Mouse (Mus musculus) heart, embryonic 16.5 days (tissue): ENCODE measurements around the gene Dclk1. TPM values are rescaled to one million over a fixed set of nuclear protein-coding genes. Genes with fewer than 3 reads are reported as not detected.

ENCODE experiments used
- ATAC-seq: fragments of 200-750 bp; cut with Nextera tagmentation; replicated peaks from 2 replicates; pipeline ENCODE4 v1.8.0; 2017; ENCODE audit warnings: moderate number of reproducible peaks; ENCODE audit not compliant: insufficient read depth, low FRiP score; ENCODE audit errors: extremely low read depth
- H3K27ac ChIP-seq: fragments of 300-500 bp; sonication (generic); 2 replicates; pipeline ENCODE4 v1.5.1; 2014; ENCODE audit warnings: mild to moderate bottlenecking, low read length, control low read depth, moderate library complexity
- H3K27me3 ChIP-seq: fragments of 300-500 bp; sonication (generic); 2 replicates; pipeline ENCODE4 v1.6.1; 2014; ENCODE audit warnings: low read length, mixed read lengths; ENCODE audit not compliant: control insufficient read depth, insufficient read depth
- H3K36me3 ChIP-seq: fragments of 300-500 bp; sonication (generic); 2 replicates; pipeline ENCODE4 v1.6.1; 2014; ENCODE audit not compliant: control insufficient read depth, insufficient read depth
- H3K4me1 ChIP-seq: fragments of 300-500 bp; sonication (generic); 2 replicates; pipeline ENCODE4 v1.6.1; 2014; ENCODE audit warnings: low read length, mixed read lengths; ENCODE audit not compliant: control insufficient read depth, insufficient read depth
- H3K4me2 ChIP-seq: fragments of 300-500 bp; sonication (generic); 2 replicates; pipeline ENCODE4 v1.6.1; 2014; ENCODE audit warnings: low read depth, mild to moderate bottlenecking, control low read depth, low read length
- H3K4me3 ChIP-seq: fragments of 300-500 bp; sonication (generic); 2 replicates; pipeline ENCODE4 v1.5.1; 2014; ENCODE audit warnings: mild to moderate bottlenecking, control low read depth, low read length
- H3K9ac ChIP-seq: fragments of 300-500 bp; sonication (generic); 2 replicates; pipeline ENCODE4 v1.6.1; 2014; ENCODE audit warnings: low read length, control low read depth
- H3K9me3 ChIP-seq: fragments of 300-500 bp; sonication (generic); replicated peaks from 2 replicates; pipeline ENCODE4 v1.6.1; 2016; ENCODE audit warnings: low read length; ENCODE audit not compliant: control insufficient read depth
- WGBS: fragments of 180-500 bp; shearing (Covaris S2); extraction: QIAGEN DNeasy Blood & Tissue Kit; methylation state at CpG from one replicate; pipeline ENCODE4 v1.1.7; 2014; 5-methylcytosine and 5-hydroxymethylcytosine counted together
- polyA plus RNA-seq: library from polyadenylated mRNA; unstranded; fragments of >200 nt; fragmentation: Nextera tagmentation; extraction: Ambion mirVana; gene quantifications from 2 replicates; pipeline ENCODE4 v1.2.1, GENCODE M21; 2015

The Dclk1 gene
- polyA plus RNA-seq, 1 experiment from 2014 or later: 5.4 TPM

DNA sequence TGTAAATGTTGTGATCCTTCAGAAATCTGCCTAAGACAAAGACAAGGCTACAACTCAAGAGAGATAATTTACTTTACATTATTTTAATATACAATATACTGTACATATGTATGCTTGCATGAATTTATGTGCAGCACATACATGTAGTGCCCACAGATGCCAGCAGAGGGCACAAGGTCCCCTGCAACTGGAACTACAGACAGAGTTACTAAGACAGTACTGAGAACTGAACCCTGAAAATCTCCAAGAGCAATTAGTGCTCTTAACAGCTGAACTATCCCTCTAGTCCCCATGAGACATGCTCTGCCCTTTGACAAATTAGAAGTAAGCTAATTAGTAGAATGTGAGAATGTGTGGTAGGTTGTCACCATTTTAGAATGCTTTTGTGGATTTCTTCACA, 169.4 kb downstream of the Dclk1 start:
- no peak overlapping the region for H3K4me3 ChIP-seq
- H3K4me1 ChIP-seq: no peaks in the 10 kb centered on the region
- no peaks in the 10 kb centered on the region for H3K27me3 ChIP-seq
- H3K9ac ChIP-seq: no peak overlapping the region
- H3K4me2 ChIP-seq: no peak overlapping the region
- H3K27ac ChIP-seq: no peak overlapping the region
- no peak for ATAC-seq
- H3K36me3 ChIP-seq: no peaks in the 10 kb centered on the region
- H3K9me3 ChIP-seq: 0 out of 2 replicates have a peak, but pooled peaks cover 2% of the 10 kb centered on the region

DNA sequence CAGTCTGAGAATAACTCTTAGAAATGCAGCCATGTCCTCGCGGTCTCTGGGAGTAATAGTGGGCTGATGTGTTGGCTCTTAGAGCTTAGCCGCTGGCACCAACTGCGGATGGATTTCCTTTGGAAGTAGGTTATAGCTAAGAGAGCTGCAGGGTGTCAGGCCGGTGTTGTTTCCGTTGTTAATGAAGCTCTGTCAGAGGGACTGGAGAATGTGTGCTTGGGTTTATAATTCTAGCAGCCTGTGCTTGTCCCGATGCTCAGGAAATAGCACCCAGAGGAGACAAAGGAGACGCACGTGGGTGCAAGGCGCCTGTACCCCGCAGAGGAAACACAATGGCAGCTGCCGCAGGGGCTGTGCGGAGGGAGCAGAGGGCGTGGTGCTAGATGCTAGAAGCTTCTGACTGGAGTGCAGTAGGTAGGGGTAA, 173.4 kb downstream of the Dclk1 start:
- Histone ChIP-seq H3K4me1 (peaks cover 10% of the 10 kb centered on the region), H3K36me3 (no peaks in the 10 kb centered on the region), H3K27me3 (no peaks in the 10 kb centered on the region), H3K4me3 (peak overlapping the region; percentile 19), H3K4me2 (peak overlapping the region; percentile 51), H3K9ac (no peak overlapping the region), H3K27ac (no peak overlapping the region), H3K9me3 (0 out of 2 replicates have a peak, but pooled peaks cover 2% of the 10 kb centered on the region)
- WGBS: 33% methylated on average over 14 of the region's 14 CpGs
- no peak for ATAC-seq

DNA sequence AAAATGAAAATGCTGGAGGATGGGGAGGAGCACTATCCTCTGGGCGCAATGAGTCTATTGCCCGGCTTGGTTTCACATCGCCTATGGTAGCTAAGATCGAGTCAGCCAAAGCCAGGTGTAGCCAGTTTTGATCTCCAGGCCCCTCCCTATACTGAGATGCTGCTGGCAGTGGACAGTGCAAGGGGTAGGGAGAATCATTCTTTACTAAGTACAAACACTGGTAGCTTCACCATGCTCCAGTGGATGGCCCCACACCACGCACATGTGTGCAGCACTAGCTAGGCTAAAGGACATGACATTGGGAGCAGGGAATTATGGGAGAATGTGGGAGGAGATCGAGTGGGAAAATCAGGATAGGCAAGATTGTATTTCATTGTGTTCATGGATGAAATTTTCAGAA, 176.7 kb downstream of the Dclk1 start:
- no peak overlapping the region for H3K4me3 ChIP-seq
- WGBS: 75% methylated on average over 6 of the region's 6 CpGs
- H3K9me3 ChIP-seq: no peaks in the 10 kb centered on the region
- no peaks in the 10 kb centered on the region for H3K36me3 ChIP-seq
- H3K4me2 ChIP-seq: no peak overlapping the region
- H3K4me1 ChIP-seq: peaks cover 10% of the 10 kb centered on the region
- H3K27ac ChIP-seq: no peak overlapping the region
- H3K27me3 ChIP-seq: no peaks in the 10 kb centered on the region
- ATAC-seq: no peak
- H3K9ac ChIP-seq: no peak overlapping the region

DNA sequence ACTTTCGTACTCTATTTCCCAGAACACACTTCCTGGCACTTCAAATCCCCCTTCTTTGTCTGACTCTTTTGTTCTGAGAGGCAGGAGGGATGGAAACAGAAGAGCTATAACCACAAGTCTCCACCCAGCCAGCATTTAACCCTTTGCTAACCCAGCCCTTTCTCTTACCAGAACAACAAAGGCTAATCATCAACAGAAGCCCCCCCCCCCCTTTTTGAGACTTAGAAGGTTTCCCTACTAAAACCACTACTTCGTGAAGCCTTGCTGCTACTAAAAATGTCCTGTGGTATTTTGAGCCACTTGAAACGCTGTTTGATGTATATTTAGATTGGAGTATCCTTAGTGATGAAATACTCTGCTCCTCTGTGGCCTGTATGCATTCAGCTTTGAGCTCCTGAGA, 177.2 kb downstream of the Dclk1 start:
- Histone ChIP-seq H3K4me2 (peak overlapping the region; percentile 21), H3K27me3 (no peaks in the 10 kb centered on the region), H3K9ac (no peak overlapping the region), H3K4me1 (peaks cover 12% of the 10 kb centered on the region), H3K36me3 (no peaks in the 10 kb centered on the region), H3K9me3 (no peaks in the 10 kb centered on the region), H3K4me3 (no peak overlapping the region), H3K27ac (no peak overlapping the region)
- 27% methylated on average over 3 of the region's 3 CpGs for WGBS
- ATAC-seq: no peak

DNA sequence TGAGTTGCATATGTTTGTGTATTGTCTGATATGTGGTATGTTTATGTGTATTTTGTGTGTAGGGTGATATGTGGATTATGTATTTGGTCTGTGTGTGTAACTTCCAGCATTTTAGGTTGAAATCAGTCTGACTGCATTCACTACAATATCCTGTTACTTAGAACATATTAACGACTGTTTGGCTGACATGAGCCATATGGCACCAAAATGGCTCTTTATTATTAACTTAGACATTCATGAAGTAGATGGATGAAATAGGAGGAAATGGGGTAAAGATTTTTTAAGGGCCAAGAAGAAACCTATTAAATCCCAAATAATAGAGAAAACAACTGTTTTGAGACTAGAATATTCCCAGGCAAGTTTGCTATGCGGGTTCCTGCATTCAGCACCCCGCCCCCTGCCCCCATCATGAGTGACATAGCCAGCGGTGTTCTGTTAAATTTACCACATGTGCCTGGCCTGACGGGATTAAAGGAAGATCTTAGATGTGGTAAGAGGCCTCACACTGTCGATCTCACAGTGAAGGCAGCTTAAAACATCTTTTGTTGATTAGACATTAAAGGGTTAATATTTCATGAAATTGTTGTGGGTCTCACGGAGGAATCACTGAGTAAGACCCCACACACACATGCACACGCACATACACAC, 178.4 kb downstream of the Dclk1 start:
- no peaks in the 10 kb centered on the region for H3K36me3 ChIP-seq
- no peak overlapping the region for H3K4me2 ChIP-seq
- H3K9me3 ChIP-seq: no peaks in the 10 kb centered on the region
- H3K27ac ChIP-seq: no peak overlapping the region
- H3K4me3 ChIP-seq: no peak overlapping the region
- peaks cover 12% of the 10 kb centered on the region for H3K4me1 ChIP-seq
- H3K27me3 ChIP-seq: no peaks in the 10 kb centered on the region
- no peak overlapping the region for H3K9ac ChIP-seq
- WGBS: 53% methylated on average over 8 of the region's 8 CpGs
- no peak for ATAC-seq

DNA sequence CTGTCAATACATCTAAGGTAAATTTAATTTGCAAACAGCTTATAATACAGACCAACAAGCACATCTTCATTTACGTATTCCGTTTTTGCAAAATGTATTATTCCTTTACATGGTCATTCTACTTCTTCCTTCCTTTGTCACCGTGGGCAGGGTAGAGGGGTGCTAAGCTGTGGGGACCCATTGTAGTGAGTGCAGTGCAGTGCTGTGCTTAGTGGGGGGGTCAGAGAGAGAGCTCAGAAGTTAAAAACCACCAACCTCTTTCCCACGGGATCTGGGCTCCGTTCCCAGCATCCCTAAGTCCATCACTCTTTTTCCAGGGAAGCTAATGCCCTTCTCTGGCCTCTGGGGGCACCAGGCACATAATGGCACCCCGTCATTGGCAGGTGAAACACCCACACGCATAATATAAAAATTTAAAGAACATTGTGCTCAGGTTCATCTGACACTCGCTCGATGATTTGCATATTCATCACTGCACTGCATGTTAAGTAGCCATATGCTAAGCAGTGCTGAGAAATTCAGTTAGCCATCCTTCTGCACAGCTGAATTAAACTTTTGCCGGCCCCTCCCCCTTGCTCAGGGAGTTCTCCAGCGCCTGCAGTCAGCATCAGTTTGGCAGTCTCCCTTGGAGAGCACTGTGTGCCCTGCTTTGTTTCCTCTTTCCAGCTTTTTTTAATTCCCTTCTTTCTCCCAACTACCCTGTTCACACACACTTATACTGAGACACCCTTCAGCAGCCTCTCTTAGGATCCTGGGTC, 181.7 kb downstream of the Dclk1 start:
- peak overlapping the region; percentile 26; the same call in 1 of the 2 replicates for H3K4me2 ChIP-seq
- WGBS: 33% methylated on average over 11 of the region's 11 CpGs

DNA sequence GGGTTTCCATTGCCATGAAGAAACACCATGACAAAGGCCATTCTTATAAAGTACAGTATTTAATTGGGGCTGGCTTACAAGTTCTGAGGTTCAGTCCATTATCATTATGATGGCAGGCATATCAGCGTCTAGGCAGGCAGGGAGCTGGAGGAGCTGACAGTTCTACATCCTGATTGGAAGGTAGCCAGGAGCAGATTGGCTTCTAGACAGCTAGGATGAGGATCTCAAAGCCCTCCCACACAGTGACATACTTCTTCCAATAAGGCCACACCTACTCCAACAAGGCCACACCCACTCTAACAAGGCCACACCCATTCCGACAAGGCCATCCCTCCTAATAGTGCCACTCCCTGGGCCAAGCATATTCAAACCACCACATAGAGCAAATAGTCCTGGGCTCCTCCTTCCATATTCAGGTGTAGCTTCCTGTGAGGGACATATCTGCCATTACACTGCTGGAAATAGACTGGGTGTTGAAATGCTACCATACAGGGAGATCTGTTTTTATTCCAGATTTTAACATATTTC, 187.9 kb downstream of the Dclk1 start:
- Histone ChIP-seq H3K4me1 (no peaks in the 10 kb centered on the region), H3K36me3 (no peaks in the 10 kb centered on the region), H3K9me3 (no peaks in the 10 kb centered on the region), H3K27ac (no peak overlapping the region), H3K4me3 (no peak overlapping the region), H3K27me3 (no peaks in the 10 kb centered on the region), H3K4me2 (no peak overlapping the region), H3K9ac (no peak overlapping the region)
- 64% methylated on average over 2 of the region's 2 CpGs for WGBS
- no peak for ATAC-seq

More for the DNA sequence above, 181.7 kb downstream of the Dclk1 start:
- Histone ChIP-seq H3K4me3 (no peak overlapping the region), H3K4me1 (peaks cover 10% of the 10 kb centered on the region), H3K9me3 (no peaks in the 10 kb centered on the region), H3K9ac (no peak overlapping the region), H3K36me3 (no peaks in the 10 kb centered on the region), H3K27ac (no peak overlapping the region), H3K27me3 (no peaks in the 10 kb centered on the region)
- no peak for ATAC-seq

DNA sequence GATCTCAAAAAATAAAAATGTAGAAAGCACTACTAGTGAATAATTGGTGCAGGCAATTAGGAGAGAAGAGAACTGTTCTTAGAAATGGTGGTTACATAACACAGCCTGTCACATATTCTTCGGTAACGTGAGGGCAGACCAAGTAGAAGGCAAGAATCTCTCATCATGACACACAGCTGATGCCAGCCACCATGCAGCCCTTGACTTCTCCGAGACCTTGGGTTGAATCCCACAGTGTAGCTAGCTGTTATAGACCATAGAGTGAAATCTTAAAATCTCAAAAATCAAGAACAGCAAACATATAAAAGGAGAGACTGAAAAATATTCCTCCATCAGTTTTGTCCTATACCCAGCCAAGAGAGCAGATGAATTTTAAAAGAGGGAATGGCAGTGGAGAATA, 189.1 kb downstream of the Dclk1 start:
- Histone ChIP-seq H3K4me1 (no peaks in the 10 kb centered on the region), H3K9ac (no peak overlapping the region), H3K27me3 (no peaks in the 10 kb centered on the region), H3K27ac (no peak overlapping the region), H3K36me3 (no peaks in the 10 kb centered on the region), H3K4me3 (no peak overlapping the region), H3K4me2 (no peak overlapping the region), H3K9me3 (no peaks in the 10 kb centered on the region)
- WGBS: 89% methylated on average over 3 of the region's 3 CpGs
- no peak for ATAC-seq

DNA sequence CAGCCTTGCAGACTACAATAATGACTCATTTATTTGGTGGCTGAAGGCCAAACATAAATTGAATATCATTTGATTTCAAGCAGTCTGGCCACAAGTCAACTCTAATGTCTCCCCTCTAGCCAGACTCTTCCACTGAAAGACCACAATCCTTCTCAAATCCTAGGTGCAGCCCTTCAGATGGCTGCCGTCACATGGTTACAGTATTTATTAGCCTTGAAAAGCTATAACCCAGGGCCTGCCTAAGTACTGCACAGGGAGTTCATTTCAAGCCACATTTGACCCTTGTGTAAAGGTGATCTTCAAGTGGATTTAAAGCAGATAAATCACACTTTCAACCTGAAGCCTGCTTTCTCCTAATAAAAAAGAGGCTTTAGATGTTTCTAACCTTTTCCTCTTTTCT, 192.1 kb downstream of the Dclk1 start:
- no peak overlapping the region for H3K9ac ChIP-seq
- no peaks in the 10 kb centered on the region for H3K36me3 ChIP-seq
- no peak for ATAC-seq
- no peaks in the 10 kb centered on the region for H3K9me3 ChIP-seq
- 79% methylated on average over 1 of the region's 1 CpGs for whole genome bisulfite sequencing
- H3K4me1 ChIP-seq: no peaks in the 10 kb centered on the region
- H3K4me3 ChIP-seq: no peak overlapping the region
- no peaks in the 10 kb centered on the region for H3K27me3 ChIP-seq
- H3K27ac ChIP-seq: no peak overlapping the region
- H3K4me2 ChIP-seq: no peak overlapping the region
